Mouse (Mus musculus): ENCODE results near the gene Rpp25. TPM values are rescaled to one million over a fixed set of nuclear protein-coding genes. Genes with fewer than 3 reads are reported as not detected.

Rpp25 gene
- polyA plus RNA-seq, 1 experiment = 0.22 TPM

GRCm38 (mm10) chr9:57468914-57469313 lies 34.9 kb upstream of the Rpp25 start:
- Histone ChIP-seq H3K27ac (ENCODE audit: insufficient read depth, low read length) (no peak overlapping the region), H3K36me3 (ENCODE audit: control insufficient read depth, insufficient read depth, low read length) (no peaks in the 10 kb centered on the region), H3K4me3 (ENCODE audit: extremely low read depth, insufficient read depth, insufficient read length) (no peak overlapping the region), H3K27me3 (ENCODE audit: control insufficient read depth, insufficient read depth, low read length) (peaks cover 2% of the 10 kb centered on the region; the same call in 1 of the 2 replicates), H3K4me1 (ENCODE audit: control insufficient read depth, insufficient read depth, insufficient read length) (peaks cover 6% of the 10 kb centered on the region; the same call in 1 of the 2 replicates)
- TF ChIP-seq POLR2A (IDR thresholded peaks at IDR 0.05; ENCODE audit: low read depth, low read length) = no peak
- 73% methylated on average over 4 of the region's 4 CpGs for WGBS
- DNase-seq (ENCODE audit: low read depth in 1 of 2, low spot score in 2 of 2) = no peak

- Histone ChIP-seq H3K27ac (ENCODE audit: insufficient read depth, low read length) (no peak overlapping the region), H3K27me3 (ENCODE audit: control insufficient read depth, insufficient read depth, low read length) (no peaks in the 10 kb centered on the region), H3K36me3 (ENCODE audit: control insufficient read depth, insufficient read depth, low read length) (no peaks in the 10 kb centered on the region), H3K4me1 (ENCODE audit: control insufficient read depth, insufficient read depth, insufficient read length) (no peaks in the 10 kb centered on the region), H3K4me3 (ENCODE audit: extremely low read depth, insufficient read depth, insufficient read length) (no peak overlapping the region)
- peak; percentile 57 to 75 for DNase-seq (ENCODE audit: low read depth in 1 of 2, low spot score in 2 of 2)
- peak; percentile 83; the same call in 1 of the 2 replicates for TF ChIP-seq CTCF (IDR thresholded peaks at IDR 0.05; ENCODE audit: extremely low read depth, insufficient read depth, insufficient read length, insufficient replicate concordance)
- TF ChIP-seq POLR2A (IDR thresholded peaks at IDR 0.05; ENCODE audit: low read depth, low read length) = no peak
- WGBS = 17% methylated on average over 7 of the region's 7 CpGs
Measured at GRCm38 (mm10) chr9:57485774-57486173, 18.1 kb upstream of the Rpp25 start.

DNA sequence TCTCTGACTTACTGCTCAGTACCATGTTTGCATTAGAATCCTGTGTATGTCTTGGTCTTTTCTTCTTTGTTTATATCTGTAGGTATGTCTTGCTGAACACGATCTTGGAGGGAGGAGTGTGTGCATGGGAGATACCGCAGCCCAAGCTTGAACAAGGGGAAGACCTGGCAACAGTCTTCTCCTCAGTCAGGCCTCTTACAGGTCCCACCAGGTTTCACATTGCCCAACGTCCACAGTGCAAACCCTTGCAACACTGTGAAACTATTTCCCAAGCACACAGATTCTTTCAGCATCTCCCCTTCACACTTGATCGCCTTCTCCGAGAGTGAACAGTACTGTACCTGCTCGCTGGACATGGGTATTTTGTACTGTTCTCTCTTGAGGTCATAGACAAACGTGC lies 16.0 kb upstream of the Rpp25 start:
- no peaks in the 10 kb centered on the region for H3K36me3 ChIP-seq (ENCODE audit: control insufficient read depth, insufficient read depth, low read length)
- DNase-seq (ENCODE audit: low read depth in 1 of 2, low spot score in 2 of 2) = no peak
- TF ChIP-seq POLR2A (IDR thresholded peaks at IDR 0.05; ENCODE audit: low read depth, low read length) (no peak), CTCF (IDR thresholded peaks at IDR 0.05; ENCODE audit: extremely low read depth, insufficient read depth, insufficient read length, insufficient replicate concordance) (no peak)
- H3K4me3 ChIP-seq (ENCODE audit: extremely low read depth, insufficient read depth, insufficient read length) = no peak overlapping the region
- no peaks in the 10 kb centered on the region for H3K27me3 ChIP-seq (ENCODE audit: control insufficient read depth, insufficient read depth, low read length)
- no peaks in the 10 kb centered on the region for H3K4me1 ChIP-seq (ENCODE audit: control insufficient read depth, insufficient read depth, insufficient read length)
- H3K27ac ChIP-seq (ENCODE audit: insufficient read depth, low read length) = no peak overlapping the region
- 73% methylated on average over 7 of the region's 7 CpGs for WGBS

DNA sequence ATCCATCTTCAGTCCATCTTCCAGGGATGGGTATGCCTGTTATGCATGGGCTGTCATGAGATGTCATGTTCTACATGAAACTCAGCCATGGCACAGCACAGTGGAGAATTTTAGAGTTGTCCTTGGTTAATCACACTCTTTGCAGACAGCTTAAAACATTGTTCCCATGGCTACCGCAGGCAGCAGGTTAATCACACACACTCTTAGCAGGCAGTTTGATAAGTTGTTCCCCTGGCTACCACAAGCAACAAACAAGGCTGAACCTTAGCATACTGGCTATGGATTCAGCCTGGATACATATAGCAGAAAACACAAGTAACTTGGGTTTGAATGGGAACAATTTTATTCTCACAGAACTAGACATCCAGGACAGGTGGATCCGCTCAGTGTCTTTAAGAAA lies 10.3 kb upstream of the Rpp25 start:
- no peaks in the 10 kb centered on the region for H3K27me3 ChIP-seq (ENCODE audit: control insufficient read depth, insufficient read depth, low read length)
- H3K36me3 ChIP-seq (ENCODE audit: control insufficient read depth, insufficient read depth, low read length) = no peaks in the 10 kb centered on the region
- TF ChIP-seq POLR2A (IDR thresholded peaks at IDR 0.05; ENCODE audit: low read depth, low read length) = no peak
- TF ChIP-seq CTCF (IDR thresholded peaks at IDR 0.05; ENCODE audit: extremely low read depth, insufficient read depth, insufficient read length, insufficient replicate concordance) = no peak

GRCm38 (mm10) chr9:57494970-57495369 lies 8.9 kb upstream of the Rpp25 start:
- TF ChIP-seq POLR2A (IDR thresholded peaks at IDR 0.05; ENCODE audit: low read depth, low read length) (no peak), CTCF (IDR thresholded peaks at IDR 0.05; ENCODE audit: extremely low read depth, insufficient read depth, insufficient read length, insufficient replicate concordance) (no peak)
- H3K27me3 ChIP-seq (ENCODE audit: control insufficient read depth, insufficient read depth, low read length) = no peaks in the 10 kb centered on the region
- H3K4me1 ChIP-seq (ENCODE audit: control insufficient read depth, insufficient read depth, insufficient read length) = no peaks in the 10 kb centered on the region
- DNase-seq (ENCODE audit: low read depth in 1 of 2, low spot score in 2 of 2) = no peak
- H3K36me3 ChIP-seq (ENCODE audit: control insufficient read depth, insufficient read depth, low read length) = no peaks in the 10 kb centered on the region
- H3K27ac ChIP-seq (ENCODE audit: insufficient read depth, low read length) = no peak overlapping the region
- no peak overlapping the region for H3K4me3 ChIP-seq (ENCODE audit: extremely low read depth, insufficient read depth, insufficient read length)

More for the DNA sequence above, 10.3 kb upstream of the Rpp25 start:
- Histone ChIP-seq H3K27ac (ENCODE audit: insufficient read depth, low read length) (no peak overlapping the region), H3K4me3 (ENCODE audit: extremely low read depth, insufficient read depth, insufficient read length) (no peak overlapping the region), H3K4me1 (ENCODE audit: control insufficient read depth, insufficient read depth, insufficient read length) (no peaks in the 10 kb centered on the region)
- no peak for DNase-seq (ENCODE audit: low read depth in 1 of 2, low spot score in 2 of 2)
- WGBS = 94% methylated on average over 2 of the region's 2 CpGs

DNA sequence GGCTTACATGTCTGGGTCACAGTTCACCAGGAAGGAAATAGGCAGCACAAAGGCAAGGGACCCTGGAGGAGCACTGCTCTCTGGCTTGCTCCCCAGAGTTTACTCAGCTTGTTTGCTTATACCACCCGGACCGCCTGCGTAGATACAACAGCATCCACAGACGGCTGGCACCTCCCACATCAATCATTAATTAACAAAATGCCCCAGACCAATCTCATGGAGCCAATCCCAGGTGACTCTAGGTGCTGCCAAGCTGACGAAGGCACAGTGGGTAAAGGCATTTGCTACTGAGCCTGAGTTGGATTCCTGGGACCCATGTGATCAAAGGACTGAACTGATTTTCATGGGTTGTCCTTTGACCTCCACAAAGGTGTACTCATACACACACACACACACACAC lies 6.6 kb upstream of the Rpp25 start:
- Histone ChIP-seq H3K36me3 (ENCODE audit: control insufficient read depth, insufficient read depth, low read length) (no peaks in the 10 kb centered on the region), H3K27me3 (ENCODE audit: control insufficient read depth, insufficient read depth, low read length) (peaks cover 5% of the 10 kb centered on the region), H3K4me1 (ENCODE audit: control insufficient read depth, insufficient read depth, insufficient read length) (no peaks in the 10 kb centered on the region), H3K4me3 (ENCODE audit: extremely low read depth, insufficient read depth, insufficient read length) (no peak overlapping the region), H3K27ac (ENCODE audit: insufficient read depth, low read length) (no peak overlapping the region)
- DNase-seq (ENCODE audit: low read depth in 1 of 2, low spot score in 2 of 2) = no peak
- WGBS = 77% methylated on average over 5 of the region's 5 CpGs
- TF ChIP-seq CTCF (IDR thresholded peaks at IDR 0.05; ENCODE audit: extremely low read depth, insufficient read depth, insufficient read length, insufficient replicate concordance) (no peak), POLR2A (IDR thresholded peaks at IDR 0.05; ENCODE audit: low read depth, low read length) (no peak)

DNA sequence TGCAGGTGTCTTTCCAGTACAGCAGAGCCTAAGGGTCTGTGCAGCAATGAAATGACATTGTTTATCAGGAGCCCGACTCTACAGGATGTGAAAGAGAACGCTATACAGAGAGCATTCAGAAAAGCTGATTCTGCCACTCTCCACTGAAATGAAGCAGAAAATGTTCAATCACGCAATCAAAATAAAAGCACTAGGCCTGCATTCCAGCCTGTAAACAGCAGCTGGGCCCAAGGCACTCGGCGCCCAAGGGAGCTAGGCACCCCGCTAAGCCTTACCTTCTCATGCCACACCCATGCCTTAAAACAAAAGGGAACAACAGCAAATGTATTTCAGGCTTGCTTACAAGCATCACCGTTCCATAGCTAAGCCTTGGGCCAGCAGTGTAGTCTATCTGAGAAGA lies 5.3 kb upstream of the Rpp25 start:
- TF ChIP-seq CTCF (IDR thresholded peaks at IDR 0.05; ENCODE audit: extremely low read depth, insufficient read depth, insufficient read length, insufficient replicate concordance) (no peak), POLR2A (IDR thresholded peaks at IDR 0.05; ENCODE audit: low read depth, low read length) (no peak)
- H3K27me3 ChIP-seq (ENCODE audit: control insufficient read depth, insufficient read depth, low read length) = peaks cover 12% of the 10 kb centered on the region
- no peak for DNase-seq (ENCODE audit: low read depth in 1 of 2, low spot score in 2 of 2)
- H3K27ac ChIP-seq (ENCODE audit: insufficient read depth, low read length) = no peak overlapping the region
- no peak overlapping the region for H3K4me3 ChIP-seq (ENCODE audit: extremely low read depth, insufficient read depth, insufficient read length)
- H3K4me1 ChIP-seq (ENCODE audit: control insufficient read depth, insufficient read depth, insufficient read length) = no peaks in the 10 kb centered on the region
- no peaks in the 10 kb centered on the region for H3K36me3 ChIP-seq (ENCODE audit: control insufficient read depth, insufficient read depth, low read length)
- 78% methylated on average over 7 of the region's 7 CpGs for WGBS
